Mouse (Mus musculus) stomach, postnatal 0 days (tissue): ENCODE results near the gene Ric8b.

Experiments used
- CTCF ChIP-seq: IDR thresholded peaks from 2 replicates; pipeline ENCODE4 v1.5.1; 2016; ENCODE audit warnings: antibody characterized with exemption, low read depth, mild to moderate bottlenecking, moderate library complexity
- EP300 ChIP-seq: optimal IDR thresholded peaks from 2 replicates; pipeline ENCODE3; 2016; ENCODE audit warnings: antibody characterized with exemption

GRCm38 (mm10) chr10:85023313-85023666 is 105.9 kb downstream of the Ric8b start:
- TF ChIP-seq CTCF: no peak
- TF ChIP-seq EP300: no peak
